Mouse (Mus musculus) ES-CJ7 (cell line): ENCODE measurements around the gene Ssbp2.

ENCODE experiments used
- DNase-seq: peaks from one replicate; pipeline ENCODE4 v3.0.0; 2011; ENCODE audit warnings: low read depth, low spot score

Gene Ssbp2

GRCm38 (mm10) chr13:91459896-91460620 lies at the start of gene Ssbp2:
Gene Ssbp2 (plus strand): TSS chr13:91460283.
- DNase-seq, result peak; percentile 57

- DNase-seq, result no peak
Observed at GRCm38 (mm10) chr13:91413752-91414503, 46.2 kb upstream of the Ssbp2 start.

- DNase-seq, result no peak
Observed at GRCm38 (mm10) chr13:91415896-91416295, 44.2 kb upstream of the Ssbp2 start.

- no peak for DNase-seq
Observed at GRCm38 (mm10) chr13:91416698-91417097, 43.4 kb upstream of the Ssbp2 start.

GRCm38 (mm10) chr13:91421387-91421949 lies 38.6 kb upstream of the Ssbp2 start:
- no peak for DNase-seq

GRCm38 (mm10) chr13:91430867-91431266 lies 29.2 kb upstream of the Ssbp2 start:
- no peak for DNase-seq

GRCm38 (mm10) chr13:91431392-91432355 lies 28.4 kb upstream of the Ssbp2 start:
- DNase-seq, result no peak

- DNase-seq, result no peak
Observed at GRCm38 (mm10) chr13:91433021-91433420, 27.1 kb upstream of the Ssbp2 start.

- peak; percentile 22 for DNase-seq
Observed at GRCm38 (mm10) chr13:91437931-91438330, 22.2 kb upstream of the Ssbp2 start.

GRCm38 (mm10) chr13:91441476-91441875 lies 18.6 kb upstream of the Ssbp2 start:
- DNase-seq, result no peak

- no peak for DNase-seq
Observed at GRCm38 (mm10) chr13:91446728-91447127, 13.4 kb upstream of the Ssbp2 start.

- no peak for DNase-seq
Observed at GRCm38 (mm10) chr13:91448936-91449335, 11.1 kb upstream of the Ssbp2 start.

GRCm38 (mm10) chr13:91451405-91452166 lies 8.5 kb upstream of the Ssbp2 start:
- DNase-seq, result no peak

GRCm38 (mm10) chr13:91452269-91452668 lies 7.8 kb upstream of the Ssbp2 start:
- no peak for DNase-seq

- DNase-seq, result no peak
Observed at GRCm38 (mm10) chr13:91453236-91453635, 6.8 kb upstream of the Ssbp2 start.

- no peak for DNase-seq
Observed at GRCm38 (mm10) chr13:91456041-91456440, 4.0 kb upstream of the Ssbp2 start.

- no peak for DNase-seq
Observed at GRCm38 (mm10) chr13:91456735-91457134, 3.3 kb upstream of the Ssbp2 start.

GRCm38 (mm10) chr13:91457974-91458373 lies 2.1 kb upstream of the Ssbp2 start:
- DNase-seq, result no peak

GRCm38 (mm10) chr13:91459489-91459888 lies 594 bp upstream of the Ssbp2 start:
- no peak for DNase-seq

GRCm38 (mm10) chr13:91460621-91461284 lies 670 bp downstream of the Ssbp2 start:
- peak; percentile 96 for DNase-seq
